Mouse (Mus musculus) left cerebral cortex, postnatal 14 days (tissue): ENCODE results near the gene Socs2. TPM values are rescaled to one million over a fixed set of nuclear protein-coding genes. Genes with fewer than 3 reads are reported as not detected.

ENCODE experiments used
- DNase-seq, 2 experiments: peaks; one replicate each; pipeline ENCODE4 v3.0.0; 2021 to 2022; ENCODE audit warnings: low spot score in 2 of 2, mixed read lengths in 1 of 2
- intact Hi-C: fragments of 180-260 bp; cut with DNase I; formaldehyde crosslinking; loops from one replicate; pipeline ENCODE4 v1.15.1; 2025
- total RNA-seq, 2 experiments: library from RNA; stranded (reverse); gene quantifications; 2 replicates each; pipeline ENCODE4 v1.2.3; 2021

Gene Socs2
- total RNA-seq, 2 experiments from 2014 or later: 35.9 to 40.2 TPM

DNA sequence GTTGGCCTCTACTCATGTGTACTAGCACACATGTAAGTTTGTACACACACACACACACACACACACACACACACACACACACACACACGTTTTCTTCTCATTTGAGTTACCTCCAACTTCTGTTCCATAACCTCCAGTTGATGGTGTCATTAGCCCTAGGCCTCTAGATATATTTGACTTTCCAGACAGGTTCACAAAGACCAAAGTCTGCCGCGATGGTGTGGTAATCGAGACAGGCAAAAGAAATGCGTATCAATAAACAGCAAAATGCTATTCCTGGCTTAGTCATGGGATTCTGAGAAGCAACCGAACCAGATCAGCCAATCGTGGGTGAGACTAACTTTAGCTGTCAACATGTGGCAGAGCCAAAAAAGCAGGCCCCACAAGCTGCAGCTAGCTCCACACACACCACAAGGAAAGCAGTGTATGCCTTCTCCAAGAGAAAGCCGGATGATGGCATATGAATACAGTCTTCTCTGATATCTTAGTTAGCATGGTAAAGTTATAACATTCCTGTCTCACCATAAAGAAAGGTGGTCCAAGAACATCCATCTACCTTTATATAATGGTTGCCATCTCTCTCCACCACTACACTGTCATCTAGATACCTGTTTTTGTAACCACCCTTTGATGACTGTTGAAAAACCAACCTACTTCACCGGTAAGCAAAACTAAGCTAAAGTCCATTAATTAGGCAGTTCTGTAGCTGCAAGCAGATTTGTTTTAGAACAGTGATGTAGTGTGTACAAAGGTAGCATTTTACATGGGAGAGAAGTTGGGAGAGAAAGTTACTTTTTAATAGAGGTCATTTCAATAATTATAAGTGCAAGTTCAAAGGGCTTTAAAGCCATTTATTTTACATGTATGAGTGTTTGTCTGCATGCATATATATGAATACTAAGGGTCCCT, 9.5 kb upstream of the Socs2 start:
- intact Hi-C loops: no loop called here
- no peak for DNase-seq

GRCm38 (mm10) chr10:95422681-95423080, 5.7 kb upstream of the Socs2 start:
- DNase-seq: no peak
- intact Hi-C loops: no loop called here

DNA sequence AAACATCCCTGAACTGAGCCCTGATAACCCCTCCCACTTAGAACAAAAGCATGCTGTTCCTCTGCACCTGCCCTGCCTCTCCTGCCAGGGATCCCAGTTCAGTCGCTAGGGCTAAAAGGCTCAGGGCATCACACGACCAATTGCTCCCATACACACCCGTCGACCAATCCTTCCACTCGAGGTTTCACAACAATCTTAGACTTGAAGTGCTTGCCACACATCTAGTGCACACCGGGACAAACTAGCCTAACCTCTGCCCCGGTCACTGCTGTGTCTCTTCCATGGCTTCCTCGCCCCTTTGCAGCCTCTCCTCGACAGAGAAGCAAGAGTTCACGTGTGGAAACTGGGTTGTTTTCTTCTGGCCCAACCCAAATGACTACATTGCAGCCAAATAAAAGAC, 3.3 kb upstream of the Socs2 start:
- DNase-seq: no peak
- intact Hi-C loops: no loop called here

DNA sequence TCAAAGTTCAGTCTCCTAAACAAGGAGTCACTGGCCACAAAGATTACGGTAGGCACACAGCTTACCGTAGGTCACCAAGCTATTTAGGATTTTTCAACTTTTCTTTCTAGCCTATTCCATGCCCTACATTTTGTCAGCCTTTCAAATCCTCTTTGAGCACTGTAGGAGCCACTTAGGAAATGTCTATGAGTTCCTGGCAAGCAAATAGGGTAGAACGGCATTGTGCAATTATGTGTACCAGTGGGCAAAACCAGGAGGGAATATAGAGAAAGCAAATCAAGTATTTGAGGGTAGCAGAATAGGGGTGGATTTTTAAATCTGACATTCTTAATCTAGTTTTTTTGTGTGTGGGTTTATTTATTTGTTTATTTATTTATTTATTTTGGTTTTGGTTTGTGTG, 2.7 kb upstream of the Socs2 start:
- intact Hi-C loops: loop anchor here (5.0 kb wide), 5 partner anchors 38 to 332 kb away; partner anchors contain the start of gene Cradd
- DNase-seq: no peak

- intact Hi-C loops: loop anchor here (5.0 kb wide), 5 partner anchors 39 to 331 kb away; partner anchors contain the start of gene Cradd
- no peak for DNase-seq
Measured at GRCm38 (mm10) chr10:95418631-95419030, 1.7 kb upstream of the Socs2 start.

DNA sequence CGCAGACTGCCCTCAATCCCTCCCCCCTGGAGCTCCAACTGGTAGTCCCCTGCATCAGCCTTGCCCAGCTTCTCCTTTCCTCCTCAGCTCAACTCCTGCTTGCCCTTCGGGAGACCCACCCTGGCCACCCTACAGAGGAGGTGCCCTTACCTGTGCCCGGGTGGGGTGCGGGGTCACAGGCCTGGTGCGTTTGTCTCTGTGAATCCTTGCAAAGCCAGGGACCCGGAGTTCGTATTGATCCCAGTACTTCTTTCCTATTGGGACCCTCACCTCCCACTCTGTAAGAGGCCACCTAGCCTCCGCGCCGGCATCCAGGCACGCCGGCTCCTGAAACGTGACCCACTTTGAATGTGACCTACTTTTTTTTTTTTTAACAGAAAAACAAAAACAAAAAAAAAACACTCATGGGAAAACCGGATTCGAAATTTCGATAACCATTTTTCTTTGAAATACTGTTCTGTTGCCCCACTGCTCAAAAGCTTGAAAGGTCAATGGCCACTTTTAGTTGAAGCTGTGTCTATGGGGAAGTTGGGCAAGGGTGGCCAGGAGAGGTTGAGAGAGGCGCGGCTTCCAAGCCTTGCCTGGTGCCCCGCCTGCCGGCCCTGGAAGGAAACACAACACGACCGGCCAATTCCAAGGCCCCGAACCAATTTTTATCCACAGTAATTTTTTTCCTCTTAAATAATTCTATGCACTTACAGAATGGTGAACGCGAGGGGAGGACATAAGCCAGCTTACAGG, 686 bp upstream of the Socs2 start:
- intact Hi-C loops: loop anchor here (2.0 to 5.0 kb wide), 7 partner anchors 40 to 427 kb away; partner anchors contain the start of gene Cradd

DNA sequence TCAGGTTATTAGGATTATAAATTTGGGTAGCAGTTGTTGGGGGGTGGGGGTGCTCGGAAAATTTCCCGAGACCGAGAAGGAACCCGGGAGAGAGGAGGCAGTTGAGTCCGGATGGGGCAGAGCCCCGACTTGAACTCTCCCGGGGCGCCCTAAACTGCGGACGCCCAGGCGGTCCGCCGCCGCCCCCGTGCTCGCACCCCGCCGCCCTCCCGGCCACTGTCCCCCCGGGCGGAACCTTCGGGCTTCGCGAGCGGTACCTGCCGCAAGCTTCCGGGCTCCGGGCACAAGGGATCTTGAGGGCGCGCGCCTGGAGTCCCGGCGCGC, 657 bp downstream of the Socs2 start:
- DNase-seq: no peak
- intact Hi-C loops: loop anchor here (2.0 to 5.0 kb wide), 7 partner anchors 41 to 426 kb away; partner anchors contain the start of gene Cradd

More for the DNA sequence above, 686 bp upstream of the Socs2 start:
- peak; percentile 34 to 68 for DNase-seq

DNA sequence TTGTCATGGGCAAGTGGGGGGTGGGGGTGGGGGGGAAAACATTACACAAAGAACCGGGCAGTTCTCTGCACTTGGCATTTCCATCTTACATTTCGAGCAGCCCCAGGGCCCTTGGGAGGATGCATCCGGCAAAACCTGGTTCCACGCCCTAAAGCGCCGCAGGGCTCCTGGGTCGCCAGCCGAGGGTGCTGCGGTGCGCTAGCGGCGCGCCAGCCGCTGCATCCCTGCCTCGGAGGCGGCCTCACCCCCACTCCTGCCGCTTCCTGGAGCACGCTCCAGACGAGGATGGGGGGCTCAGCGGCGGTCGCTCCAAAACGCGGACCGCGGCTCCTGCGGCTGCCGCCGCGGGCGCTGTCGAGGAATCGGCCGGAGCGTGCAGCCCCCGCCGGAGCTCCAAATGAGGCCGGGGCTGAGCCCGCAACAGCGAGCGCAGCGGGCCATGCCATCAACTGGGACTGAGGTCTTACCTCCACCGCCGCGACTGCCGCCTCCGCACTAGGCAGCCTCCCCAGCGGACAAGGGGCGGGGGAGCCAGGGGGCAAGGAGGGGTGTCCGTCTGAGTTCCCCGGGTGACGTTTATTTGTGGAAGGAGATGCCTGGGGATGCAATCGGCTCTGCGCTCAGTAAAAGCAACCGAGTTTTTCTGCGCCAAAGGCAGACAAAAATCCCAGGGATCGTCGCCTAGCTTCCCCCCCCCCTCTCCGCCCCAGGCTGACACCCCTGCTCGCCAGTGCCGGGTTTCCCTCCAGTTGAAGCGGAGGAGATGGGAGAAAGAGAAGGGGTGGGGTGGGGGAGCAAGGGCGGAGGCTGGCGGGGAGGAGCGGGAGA, 1.2 kb downstream of the Socs2 start:
- DNase-seq: peak; percentile 50 to 53
- intact Hi-C loops: loop anchor here (2.0 to 5.0 kb wide), 7 partner anchors 42 to 425 kb away; partner anchors contain the start of gene Cradd

DNA sequence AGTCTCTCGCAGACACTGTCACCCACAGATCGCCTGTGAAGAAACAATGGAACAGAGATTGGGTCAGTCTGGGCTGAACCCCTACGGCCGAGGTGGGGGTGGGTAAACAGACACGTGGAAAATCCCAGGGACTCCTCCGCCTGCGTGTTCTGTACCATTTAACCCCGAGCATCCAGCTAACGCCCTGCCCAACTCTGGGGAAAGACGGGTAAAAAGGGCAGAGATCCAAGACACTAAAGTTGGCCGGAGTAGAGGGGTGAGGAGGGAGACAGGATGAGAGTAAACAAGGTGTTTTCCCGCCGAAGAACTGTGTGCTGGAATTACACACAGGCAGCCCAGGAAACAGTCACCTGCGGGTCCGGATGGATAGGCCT, 1.8 kb downstream of the Socs2 start:
- peak in 1 of 2 experiments; percentile 8 for DNase-seq
- intact Hi-C loops: loop anchor here (5.0 kb wide), 5 partner anchors 42 to 328 kb away; partner anchors contain the start of gene Cradd

DNA sequence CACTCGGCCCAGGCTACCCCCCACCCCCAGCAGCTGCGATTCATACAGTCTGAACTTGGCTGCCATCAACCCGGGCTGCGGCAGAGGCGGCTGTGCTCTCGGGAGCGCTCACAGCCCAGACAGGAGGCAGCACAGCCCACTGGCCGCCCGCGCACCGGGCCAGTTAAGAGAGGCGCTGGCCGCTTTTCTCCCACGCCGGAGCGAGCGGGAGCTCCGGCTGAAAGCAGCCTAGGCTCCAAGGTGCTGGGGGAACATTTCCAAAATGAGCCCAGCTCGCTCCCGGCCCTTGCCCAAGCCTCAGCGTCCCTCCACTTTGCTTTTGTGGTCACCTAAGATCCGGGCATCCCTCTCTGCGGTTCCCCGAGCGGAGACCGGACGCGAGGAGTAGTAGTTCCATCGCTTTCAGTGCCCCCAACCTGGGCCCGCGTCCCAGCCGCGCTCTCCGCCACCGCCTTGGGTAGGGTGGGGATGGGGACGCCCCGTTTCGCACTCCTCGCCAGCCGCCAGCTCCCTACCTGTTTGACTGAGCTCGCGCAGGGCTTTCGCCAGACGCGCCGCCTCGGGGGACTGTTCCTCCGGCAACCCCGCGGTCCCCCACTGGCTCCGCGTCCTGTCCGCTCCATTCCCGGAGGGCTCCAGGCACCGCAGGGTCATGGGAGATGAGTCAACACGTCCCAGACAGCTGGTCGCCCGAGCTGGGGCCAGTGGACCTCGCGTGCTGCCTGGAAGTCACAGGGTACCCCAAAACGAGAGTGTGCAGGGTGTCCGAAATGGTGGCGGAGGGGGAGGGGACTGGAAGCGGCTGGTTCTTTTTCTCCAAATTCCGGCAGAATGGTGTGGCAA, 2.4 kb downstream of the Socs2 start:
- DNase-seq: peak in 1 of 2 experiments; percentile 52
- intact Hi-C loops: loop anchor here (5.0 kb wide), 5 partner anchors 43 to 327 kb away; partner anchors contain the start of gene Cradd

GRCm38 (mm10) chr10:95411139-95411538, 5.8 kb downstream of the Socs2 start:
- intact Hi-C loops: no loop called here
- no peak for DNase-seq

DNA sequence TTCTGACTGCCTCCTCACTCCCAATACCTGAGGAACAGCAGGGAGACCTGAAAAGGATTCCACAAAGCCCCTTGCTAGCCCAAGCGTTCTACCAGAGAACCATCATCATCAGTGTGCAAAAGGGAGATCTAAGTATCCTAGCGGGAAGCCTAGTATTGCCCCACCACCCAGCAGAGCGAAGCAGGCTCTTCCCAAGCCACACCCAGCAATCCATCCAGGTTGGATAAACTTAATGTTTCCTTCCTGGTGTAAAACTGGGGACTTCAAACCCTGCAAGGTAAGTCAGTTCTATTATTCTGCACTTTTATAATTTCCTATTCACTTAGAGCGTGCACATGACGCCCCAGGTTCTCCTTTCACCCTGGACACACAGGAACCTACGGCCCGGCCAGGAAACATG, 6.3 kb downstream of the Socs2 start:
- no peak for DNase-seq
- intact Hi-C loops: no loop called here

- intact Hi-C loops: no loop called here
Measured at GRCm38 (mm10) chr10:95410209-95410608, 6.8 kb downstream of the Socs2 start.

DNA sequence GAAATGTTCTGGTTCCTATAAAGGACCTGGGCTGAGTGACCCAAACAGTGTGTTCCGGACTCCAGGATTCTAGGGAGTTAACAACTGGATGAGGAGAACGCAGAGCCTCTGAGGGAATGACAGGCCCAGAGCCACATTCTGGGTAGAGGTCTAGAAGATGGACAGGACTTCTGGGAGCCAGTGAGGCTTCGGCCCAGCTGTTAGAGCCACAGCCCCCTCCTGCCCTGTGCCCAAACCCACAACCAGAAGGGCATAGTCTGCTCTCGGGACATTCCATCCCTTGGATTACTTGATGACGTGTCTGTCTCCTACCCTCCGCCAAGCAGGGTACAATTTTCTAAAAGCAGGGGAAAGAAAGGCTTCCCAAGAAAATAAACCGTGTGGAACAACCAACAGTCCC, 7.8 kb downstream of the Socs2 start:
- intact Hi-C loops: no loop called here
- DNase-seq: no peak

More at GRCm38 (mm10) chr10:95410209-95410608, 6.8 kb downstream of the Socs2 start:
- DNase-seq: no peak

DNA sequence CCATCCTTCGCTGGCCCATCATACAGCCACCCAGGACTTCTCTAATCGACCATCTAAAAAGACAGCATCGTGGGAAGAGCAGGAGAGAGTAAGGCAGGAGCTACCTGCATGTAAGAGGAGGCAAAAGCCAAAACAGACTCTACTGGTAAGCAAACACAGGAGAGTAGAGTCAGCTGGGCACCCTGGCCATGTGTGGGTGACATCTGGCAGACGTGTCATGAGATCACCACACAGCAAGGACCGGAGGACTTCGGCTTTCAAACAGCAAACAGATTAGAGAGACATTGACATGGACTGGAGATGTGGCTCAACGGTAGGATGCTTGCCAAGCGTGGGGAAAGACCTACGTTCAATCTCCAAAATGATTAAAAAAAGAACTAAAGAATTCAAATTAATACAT, 8.5 kb downstream of the Socs2 start:
- no peak for DNase-seq
- intact Hi-C loops: no loop called here

GRCm38 (mm10) chr10:95407541-95408160, 9.3 kb downstream of the Socs2 start:
- intact Hi-C loops: no loop called here
- no peak for DNase-seq

DNA sequence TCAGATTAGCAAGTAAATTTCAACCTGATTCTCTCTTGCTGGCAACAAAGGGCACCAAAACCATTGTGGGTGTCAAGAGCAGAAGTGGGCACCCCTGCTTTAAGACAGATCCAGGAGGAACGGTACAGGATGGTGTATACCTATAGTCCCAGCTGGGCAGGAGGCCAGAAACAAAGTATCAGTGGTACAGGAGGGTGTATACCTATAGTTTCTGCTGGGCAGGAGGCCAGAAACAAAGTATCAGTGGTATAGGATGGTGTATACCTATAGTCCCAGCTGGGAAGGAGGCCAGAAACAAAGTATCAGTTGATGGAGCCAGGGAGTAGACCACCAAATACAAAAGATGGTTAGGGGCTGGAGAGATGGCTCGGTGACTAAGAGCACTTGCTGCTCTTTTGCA, 12.2 kb downstream of the Socs2 start:
- intact Hi-C loops: no loop called here
- no peak for DNase-seq
